Mouse (Mus musculus): ENCODE data around the gene Orai1.
"Not testable (repeated sequence)": the region's sequence is repeated elsewhere in the genome, so short reads cannot be mapped to it uniquely, and the experiment has no call there.

Orai1 gene

DNA sequence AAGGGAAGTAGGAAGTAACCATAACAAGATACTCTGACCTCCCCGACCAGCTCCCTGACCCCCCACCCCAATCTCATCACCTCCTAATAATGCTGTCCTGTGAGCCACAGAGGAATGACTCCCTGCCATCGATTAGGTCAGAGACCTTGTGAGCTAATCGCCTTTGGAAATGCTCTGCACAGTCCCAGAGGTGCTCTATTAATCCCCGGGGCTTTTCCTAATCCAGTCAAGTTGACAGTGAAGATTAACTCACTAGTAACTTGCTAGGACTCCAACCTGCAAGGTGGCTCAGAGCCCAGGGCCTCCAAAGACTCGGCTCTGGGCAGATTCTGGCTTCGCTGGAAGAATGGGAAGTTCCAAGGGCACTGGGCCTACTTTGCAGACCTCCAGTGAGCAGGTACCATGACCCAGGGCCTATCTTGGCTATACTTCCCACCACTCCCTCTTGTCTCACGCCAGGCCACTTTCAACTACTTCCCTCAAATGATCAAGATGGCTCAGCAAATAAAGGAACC lies 18.8 kb downstream of the Orai1 start:
- no peak for DNase-seq (ENCODE audit: low spot score)

DNA sequence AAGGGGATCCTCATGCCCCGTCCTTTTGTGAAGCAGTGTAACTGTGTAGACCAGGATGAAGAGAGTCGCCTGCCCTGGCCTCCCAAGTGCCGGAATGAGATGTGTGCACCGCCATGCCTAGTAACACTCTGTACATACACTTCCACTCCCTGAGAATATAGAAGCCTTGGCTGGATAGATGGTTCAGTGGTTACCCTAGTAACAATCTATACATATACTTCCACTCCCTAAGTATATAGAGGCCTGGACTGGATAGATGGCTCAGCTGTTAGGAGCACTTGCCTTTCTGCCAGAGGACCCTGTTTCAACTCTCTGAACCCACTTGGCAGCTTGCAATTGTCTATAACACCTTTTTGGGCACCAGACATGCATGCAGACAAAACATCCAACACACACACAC lies 20.2 kb downstream of the Orai1 start:
- no peak for DNase-seq (ENCODE audit: low spot score)

GRCm38 (mm10) chr5:123035564-123035963 lies 20.7 kb downstream of the Orai1 start:
- DNase-seq (ENCODE audit: low spot score): no peak

- DNase-seq (ENCODE audit: low spot score): no peak
These were observed 23.2 kb downstream of the Orai1 start for GRCm38 (mm10) chr5:123038115-123038514.

DNA sequence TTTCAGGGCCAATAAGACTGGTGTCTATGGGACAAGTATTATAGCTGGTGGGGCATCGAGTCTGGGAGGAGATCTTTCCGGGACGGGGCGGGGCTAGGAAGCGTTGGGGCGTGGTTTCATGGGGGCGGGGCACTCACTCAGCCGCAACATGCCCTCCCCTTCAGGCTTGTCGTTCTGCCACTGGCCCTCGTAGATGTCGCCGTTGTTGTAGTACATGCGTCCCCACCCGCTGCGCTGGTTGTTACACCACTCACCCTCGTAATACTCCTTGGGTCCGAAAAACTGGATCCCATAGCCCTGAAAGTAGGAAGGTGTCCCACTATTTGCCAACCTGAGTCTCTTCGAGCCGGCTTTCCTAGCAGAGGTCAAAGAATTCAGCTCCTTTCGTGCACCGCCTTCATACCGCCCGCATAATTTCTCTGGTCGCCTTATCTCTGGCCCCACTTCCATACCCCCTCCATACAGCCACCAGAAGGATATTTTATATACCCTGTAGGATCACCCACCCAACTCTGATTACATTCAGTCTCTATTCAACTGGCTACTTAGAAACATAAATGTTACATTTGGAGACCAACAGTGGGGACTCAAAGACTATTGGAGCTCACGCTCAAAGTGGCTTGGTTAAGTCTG lies 24.4 kb downstream of the Orai1 start:
- DNase-seq (ENCODE audit: low spot score): peak; percentile 58

DNA sequence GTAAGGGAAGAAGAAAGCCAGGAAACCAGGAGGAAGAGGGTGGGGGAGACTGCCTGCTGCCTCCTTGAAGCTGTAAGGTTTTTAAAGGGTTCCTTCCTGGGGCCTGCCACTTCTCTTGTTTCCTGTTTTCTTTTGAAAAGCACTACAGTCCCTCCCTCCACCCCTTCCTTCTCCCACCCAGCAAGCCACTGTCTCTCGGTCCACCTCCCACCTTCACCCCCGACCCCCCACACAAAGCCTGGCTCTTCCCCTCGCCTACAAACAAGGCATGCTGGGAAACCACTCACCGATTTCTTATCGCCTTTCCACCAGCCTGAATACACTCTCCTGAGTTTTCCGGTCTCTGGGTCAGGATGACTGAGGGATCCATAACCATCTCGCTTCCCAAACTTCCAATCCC lies 25.9 kb downstream of the Orai1 start:
- no peak for DNase-seq (ENCODE audit: low spot score)

- peak; percentile 55 for DNase-seq (ENCODE audit: low spot score)
These were observed 29.0 kb downstream of the Orai1 start for GRCm38 (mm10) chr5:123043856-123044255.

GRCm38 (mm10) chr5:123045561-123046295 lies 30.9 kb downstream of the Orai1 start:
- DNase-seq (ENCODE audit: low spot score): peak; percentile 79

DNA sequence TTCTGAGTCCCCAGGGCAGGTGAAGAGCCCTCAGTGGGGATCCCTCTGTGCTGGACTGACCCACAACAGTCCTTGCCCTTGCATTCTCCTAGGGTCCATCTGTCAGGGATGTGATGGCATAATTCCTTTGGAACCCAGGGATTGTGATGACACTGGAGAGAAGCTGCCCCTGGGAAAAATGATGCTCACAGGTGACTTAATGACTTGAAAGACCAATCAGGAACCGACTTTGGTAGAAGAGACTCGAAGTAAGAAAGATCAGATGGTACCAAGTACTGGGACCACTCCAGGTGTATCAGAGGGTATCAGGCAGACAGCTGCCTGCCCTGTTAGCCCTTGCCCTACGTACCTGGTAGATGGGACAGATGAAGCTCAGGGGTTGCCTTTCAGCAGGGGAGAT lies 32.0 kb downstream of the Orai1 start, which contains the start of gene Morn3:
Morn3 (minus strand) TSS at position 101 of the 400 bp plus-strand sequence.
- DNase-seq (ENCODE audit: low spot score): no peak

- peak; percentile 71 for DNase-seq (ENCODE audit: low spot score)
These were observed 34.4 kb downstream of the Orai1 start for GRCm38 (mm10) chr5:123049271-123049670.

- DNase-seq (ENCODE audit: low spot score): no peak
These were observed 36.0 kb downstream of the Orai1 start for GRCm38 (mm10) chr5:123050918-123051317.

- no peak for DNase-seq (ENCODE audit: low spot score)
These were observed 36.9 kb downstream of the Orai1 start for GRCm38 (mm10) chr5:123051736-123052135.

DNA sequence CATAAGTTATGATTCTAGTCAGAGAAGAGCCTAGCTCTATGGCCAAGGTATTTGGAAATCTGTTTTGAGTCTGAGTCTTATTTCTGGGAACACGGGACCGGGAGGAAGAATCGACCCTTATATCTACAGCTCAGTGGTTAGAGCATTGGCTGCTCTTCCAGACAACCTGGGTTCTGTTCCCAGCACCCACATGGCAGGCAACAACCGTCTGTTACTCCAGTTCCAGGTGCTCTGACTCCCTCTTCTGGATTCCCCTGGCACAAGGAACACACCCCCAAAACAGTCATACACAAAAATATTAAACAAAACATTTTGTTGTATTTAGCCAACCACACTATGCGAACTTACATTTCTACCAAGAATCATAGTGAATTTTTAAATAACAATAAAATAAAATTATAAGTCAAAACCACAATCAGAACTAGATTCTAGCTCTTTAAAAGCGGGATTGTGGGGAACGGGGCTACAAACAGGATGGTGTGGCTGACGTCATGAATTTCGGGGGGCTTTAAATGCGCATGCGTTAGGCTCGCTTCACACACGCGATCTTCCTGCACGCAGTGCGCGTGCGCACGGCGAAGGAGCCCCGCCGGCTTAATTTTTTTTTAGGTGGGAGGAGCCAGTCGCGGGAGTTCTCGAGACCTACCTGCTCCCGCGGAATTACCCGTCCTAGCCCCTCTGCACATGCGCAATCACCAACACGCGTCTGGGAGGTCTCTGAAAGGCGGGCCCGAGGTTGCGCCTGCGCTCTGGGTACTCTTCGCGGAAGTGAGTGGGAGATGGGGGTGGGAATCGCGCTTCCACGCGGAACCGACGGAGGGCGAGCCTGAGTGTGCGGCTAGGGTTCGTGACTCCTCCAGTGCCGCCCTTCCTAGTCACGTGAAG lies 42.7 kb downstream of the Orai1 start:
- peak; percentile 100 for DNase-seq (ENCODE audit: low spot score)

DNA sequence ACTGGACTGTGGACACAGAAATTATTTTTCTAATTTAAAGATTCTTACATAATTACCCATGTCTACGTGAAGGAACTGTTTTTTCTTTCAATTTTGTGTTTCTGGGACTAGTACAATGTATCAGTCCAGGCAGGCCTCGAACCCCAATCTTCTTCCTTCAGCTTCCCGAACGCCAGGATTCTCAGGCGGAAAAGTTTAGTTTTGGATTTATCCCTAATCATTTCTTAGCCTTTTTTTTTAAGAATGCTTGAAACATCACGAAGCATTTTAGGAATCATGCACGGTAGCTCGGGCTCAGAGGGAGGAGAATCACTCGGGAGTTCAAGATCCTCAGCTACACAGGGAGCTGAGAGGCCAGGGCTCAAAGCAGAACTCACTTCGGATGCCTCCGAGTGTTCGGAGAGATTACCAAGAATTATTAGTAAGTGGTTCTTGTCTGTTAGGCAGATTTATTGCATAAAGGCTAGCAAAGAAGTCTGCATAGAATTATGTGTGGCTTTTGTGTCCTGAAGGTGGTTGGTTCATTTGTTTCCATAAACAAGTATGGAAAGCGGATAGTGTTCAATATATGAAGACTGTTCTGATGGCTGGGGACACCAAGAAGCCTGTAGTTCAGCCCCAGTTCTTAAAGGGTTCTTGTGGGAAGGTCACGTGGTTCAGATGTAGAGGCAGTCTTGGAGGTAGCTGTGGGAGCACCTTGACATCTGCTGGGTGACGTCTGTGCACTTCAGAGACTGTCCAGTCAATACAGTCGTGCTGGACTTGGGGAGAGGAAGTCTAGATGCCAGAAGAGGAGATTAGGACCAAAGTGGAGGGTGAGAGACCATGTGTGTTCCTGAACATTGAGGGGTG lies 43.6 kb downstream of the Orai1 start:
- no peak for DNase-seq (ENCODE audit: low spot score)

DNA sequence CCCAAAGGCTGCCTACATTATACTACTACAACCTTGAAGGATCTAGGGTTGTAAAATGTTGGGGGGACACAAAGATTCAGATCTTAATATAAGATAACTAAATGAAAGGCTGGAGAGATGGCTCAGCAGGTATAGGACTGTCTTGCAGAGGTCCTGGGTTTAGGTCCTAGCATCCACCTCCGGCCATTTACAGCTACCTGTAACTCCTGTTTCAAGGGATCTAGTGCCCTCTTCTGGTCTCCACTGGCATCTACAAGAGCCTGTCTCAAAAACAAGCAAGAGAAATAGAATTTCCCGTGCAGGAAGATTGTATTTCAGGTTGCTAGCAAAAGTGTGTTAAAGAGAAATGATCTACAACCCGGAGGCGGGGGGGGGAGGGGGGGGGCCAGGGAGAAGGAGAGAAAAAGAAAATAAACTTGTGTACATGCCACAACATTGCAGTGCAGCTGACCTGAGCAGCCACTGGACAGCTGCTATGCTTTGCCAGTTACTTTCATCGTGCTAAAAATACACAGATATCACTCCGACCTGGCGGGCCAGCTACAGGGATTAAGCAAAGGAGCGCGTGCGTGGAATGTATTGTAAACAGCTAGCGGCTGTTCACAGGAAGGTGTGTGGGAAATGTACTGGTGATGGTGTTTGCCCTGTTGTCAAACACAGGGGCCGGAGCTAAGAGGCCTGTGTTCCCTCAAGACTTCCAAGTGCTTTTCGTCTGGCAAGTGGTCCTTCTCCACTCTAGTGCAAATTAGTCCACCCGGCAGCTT lies 45.1 kb downstream of the Orai1 start:
- peak; percentile 63 for DNase-seq (ENCODE audit: low spot score)

- no peak for DNase-seq (ENCODE audit: low spot score)
These were observed 46.0 kb downstream of the Orai1 start for GRCm38 (mm10) chr5:123060706-123061401.

DNA sequence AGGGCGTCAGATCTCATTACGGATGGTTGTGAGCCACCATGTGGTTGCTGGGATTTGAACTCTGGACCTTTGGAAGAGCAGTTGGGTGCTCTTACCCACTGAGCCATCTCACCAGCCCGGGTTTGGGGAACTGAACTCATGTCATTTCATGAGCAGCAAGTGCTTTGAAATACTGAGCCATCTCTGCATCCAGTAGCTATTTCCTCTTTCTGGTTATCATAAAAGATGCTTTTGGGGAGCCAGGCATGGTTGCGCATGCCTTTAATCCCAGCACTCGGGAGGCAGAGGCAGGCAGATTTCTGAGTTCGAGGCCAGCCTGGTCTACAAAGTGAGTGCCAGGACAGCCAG lies 46.5 kb downstream of the Orai1 start:
- not testable (repeated sequence) for DNase-seq (ENCODE audit: low spot score)

GRCm38 (mm10) chr5:123063141-123063540 lies 48.3 kb downstream of the Orai1 start:
- no peak for DNase-seq (ENCODE audit: low spot score)

DNA sequence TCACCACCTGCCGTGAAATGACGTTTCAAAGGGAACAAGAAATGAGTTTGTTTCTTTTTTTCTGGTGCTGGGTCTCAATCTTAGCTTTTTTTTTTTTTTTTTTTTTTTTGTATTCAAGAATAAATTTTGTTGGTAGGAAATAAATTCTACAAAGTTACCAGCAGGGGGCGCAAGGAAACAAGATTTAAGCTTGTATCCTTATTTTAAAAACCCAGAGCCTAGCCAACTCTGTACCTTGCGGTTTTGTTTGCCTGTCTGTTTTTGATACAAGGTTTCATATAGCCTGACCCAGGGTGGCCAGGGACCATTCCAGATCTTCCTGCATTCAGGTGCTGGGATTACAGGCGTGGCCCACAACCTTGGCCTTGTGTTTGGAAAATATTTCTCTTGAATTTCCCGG lies 49.3 kb downstream of the Orai1 start:
- peak; percentile 95 for DNase-seq (ENCODE audit: low spot score)

DNA sequence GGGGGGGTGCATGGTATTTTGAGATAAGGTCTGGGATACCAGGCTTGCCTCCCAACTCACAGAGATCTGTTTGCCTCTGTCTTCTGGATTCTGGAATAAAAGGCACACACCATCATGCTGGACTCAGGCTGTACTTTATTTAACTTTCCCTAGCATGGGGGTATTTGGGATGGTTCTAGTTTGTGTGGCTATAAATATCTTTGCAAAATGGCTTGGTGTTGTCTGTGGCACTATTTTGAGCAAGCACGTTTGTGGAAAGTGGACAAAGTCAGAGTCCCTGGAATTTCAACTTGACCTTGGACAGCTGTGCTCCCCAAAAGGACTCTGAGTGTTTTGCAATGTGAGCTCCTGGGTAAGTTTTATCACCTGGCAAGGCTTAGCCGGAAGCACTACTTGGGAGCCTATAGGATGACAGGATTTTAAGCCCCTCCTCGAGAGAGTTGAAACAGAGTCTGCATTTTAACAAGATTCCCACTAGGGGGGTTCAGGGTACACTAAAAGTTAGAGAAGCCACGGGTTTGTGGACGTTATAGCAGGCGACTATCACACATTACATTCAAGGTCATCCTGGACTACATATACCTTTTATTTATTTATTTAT lies 52.6 kb downstream of the Orai1 start:
- peak; percentile 65 for DNase-seq (ENCODE audit: low spot score)

Measured in retina, embryonic 14.5 days (tissue).